Mouse (Mus musculus): ENCODE data around the gene Zfp3. TPM values are rescaled to one million over a fixed set of nuclear protein-coding genes. Genes with fewer than 3 reads are reported as not detected.

Gene Zfp3
- 1.4 TPM in 2 replicates for polyA plus RNA-seq (2015; fragmentation: Nextera tagmentation; extraction: Ambion mirVana)

GRCm38 (mm10) chr11:70763936-70764808 lies at the start of gene Zfp3:
Zfp3 (plus strand) TSS chr11:70764209.
- Histone ChIP-seq H3K4me2 (peak within 1 kb of the TSS; percentile 85), H3K36me3 (replicated peaks) (no peaks in the 10 kb centered on the region), H3K27ac (replicated peaks) (peak within 1 kb of the TSS; percentile 80), H3K9me3 (replicated peaks) (no peaks in the 10 kb centered on the region), H3K9ac (peak within 1 kb of the TSS; percentile 69), H3K4me3 (replicated peaks) (peak within 1 kb of the TSS; percentile 72), H3K27me3 (peaks cover 10% of the 10 kb centered on the region), H3K4me1 (replicated peaks) (peaks cover 24% of the 10 kb centered on the region)
- under 1% methylated on average over 78 of the region's 78 CpGs for WGBS (ENCODE audit: insufficient replicate concordance)
- ATAC-seq (ENCODE audit: insufficient read depth), result peak; percentile 81

- Histone ChIP-seq H3K27ac (replicated peaks) (no peak overlapping the region), H3K4me1 (replicated peaks) (no peaks in the 10 kb centered on the region; the same call in 1 of the 2 replicates), H3K4me3 (replicated peaks) (no peak overlapping the region), H3K27me3 (0 out of 2 replicates have a peak, but pooled peaks cover 8% of the 10 kb centered on the region), H3K9me3 (replicated peaks) (no peaks in the 10 kb centered on the region), H3K4me2 (no peak overlapping the region), H3K36me3 (replicated peaks) (peaks cover 25% of the 10 kb centered on the region), H3K9ac (no peak overlapping the region)
- WGBS (ENCODE audit: insufficient replicate concordance), result 67% methylated on average over 6 of the region's 6 CpGs
- no peak for ATAC-seq (ENCODE audit: insufficient read depth)
These were observed 48.2 kb upstream of the Zfp3 start for GRCm38 (mm10) chr11:70715832-70716231.

- Histone ChIP-seq H3K27me3 (peaks cover 4% of the 10 kb centered on the region; the same call in 1 of the 2 replicates), H3K4me1 (replicated peaks) (no peaks in the 10 kb centered on the region; the same call in 1 of the 2 replicates), H3K36me3 (replicated peaks) (peaks cover 22% of the 10 kb centered on the region), H3K4me3 (replicated peaks) (no peak overlapping the region), H3K4me2 (no peak overlapping the region), H3K27ac (replicated peaks) (no peak overlapping the region), H3K9me3 (replicated peaks) (no peaks in the 10 kb centered on the region), H3K9ac (no peak overlapping the region)
- no peak for ATAC-seq (ENCODE audit: insufficient read depth)
- WGBS (ENCODE audit: insufficient replicate concordance), result 45% methylated on average over 5 of the region's 5 CpGs
These were observed 45.5 kb upstream of the Zfp3 start for GRCm38 (mm10) chr11:70718481-70718880.

GRCm38 (mm10) chr11:70720567-70720966 lies 43.4 kb upstream of the Zfp3 start:
- Histone ChIP-seq H3K9ac (no peak overlapping the region), H3K36me3 (replicated peaks) (peaks cover 41% of the 10 kb centered on the region), H3K27ac (replicated peaks) (no peak overlapping the region), H3K4me1 (replicated peaks) (no peaks in the 10 kb centered on the region; the same call in 1 of the 2 replicates), H3K4me3 (replicated peaks) (no peak overlapping the region), H3K9me3 (replicated peaks) (no peaks in the 10 kb centered on the region), H3K27me3 (no peaks in the 10 kb centered on the region; the same call in 1 of the 2 replicates), H3K4me2 (no peak overlapping the region)
- 27% methylated on average over 3 of the region's 3 CpGs for WGBS (ENCODE audit: insufficient replicate concordance)
- ATAC-seq (ENCODE audit: insufficient read depth), result no peak

GRCm38 (mm10) chr11:70721072-70721471 lies 42.9 kb upstream of the Zfp3 start:
- Histone ChIP-seq H3K9me3 (replicated peaks) (no peaks in the 10 kb centered on the region), H3K36me3 (replicated peaks) (peaks cover 45% of the 10 kb centered on the region), H3K27ac (replicated peaks) (no peak overlapping the region), H3K4me2 (no peak overlapping the region), H3K4me3 (replicated peaks) (no peak overlapping the region), H3K27me3 (no peaks in the 10 kb centered on the region; the same call in 1 of the 2 replicates), H3K4me1 (replicated peaks) (no peaks in the 10 kb centered on the region; the same call in 1 of the 2 replicates), H3K9ac (no peak overlapping the region)
- no peak for ATAC-seq (ENCODE audit: insufficient read depth)
- WGBS (ENCODE audit: insufficient replicate concordance), result 77% methylated on average over 3 of the region's 3 CpGs

GRCm38 (mm10) chr11:70724706-70725105 lies 39.3 kb upstream of the Zfp3 start:
- Histone ChIP-seq H3K4me2 (no peak overlapping the region), H3K9ac (no peak overlapping the region), H3K27ac (replicated peaks) (no peak overlapping the region), H3K4me3 (replicated peaks) (no peak overlapping the region), H3K36me3 (replicated peaks) (peaks cover 52% of the 10 kb centered on the region), H3K9me3 (replicated peaks) (no peaks in the 10 kb centered on the region), H3K4me1 (replicated peaks) (no peaks in the 10 kb centered on the region; the same call in none of the 2 replicates), H3K27me3 (no peaks in the 10 kb centered on the region; the same call in 1 of the 2 replicates)
- no peak for ATAC-seq (ENCODE audit: insufficient read depth)
- 65% methylated on average over 9 of the region's 9 CpGs for WGBS (ENCODE audit: insufficient replicate concordance)

- Histone ChIP-seq H3K9ac (no peak overlapping the region), H3K4me1 (replicated peaks) (no peaks in the 10 kb centered on the region; the same call in 1 of the 2 replicates), H3K9me3 (replicated peaks) (no peaks in the 10 kb centered on the region), H3K4me2 (no peak overlapping the region), H3K36me3 (replicated peaks) (peaks cover 43% of the 10 kb centered on the region), H3K27me3 (no peaks in the 10 kb centered on the region; the same call in 1 of the 2 replicates), H3K4me3 (replicated peaks) (no peak overlapping the region), H3K27ac (replicated peaks) (no peak overlapping the region)
- WGBS (ENCODE audit: insufficient replicate concordance), result 71% methylated on average over 2 of the region's 2 CpGs
- ATAC-seq (ENCODE audit: insufficient read depth), result no peak
These were observed 37.4 kb upstream of the Zfp3 start for GRCm38 (mm10) chr11:70726585-70726984.

GRCm38 (mm10) chr11:70727385-70727784 lies 36.6 kb upstream of the Zfp3 start:
- H3K4me1 ChIP-seq (replicated peaks), result no peaks in the 10 kb centered on the region; the same call in 1 of the 2 replicates
- ATAC-seq (ENCODE audit: insufficient read depth), result no peak
- WGBS (ENCODE audit: insufficient replicate concordance), result 36% methylated on average over 5 of the region's 5 CpGs

GRCm38 (mm10) chr11:70730427-70731038 lies 33.5 kb upstream of the Zfp3 start:
- H3K9ac ChIP-seq, result no peak overlapping the region
- H3K27me3 ChIP-seq, result peaks cover 13% of the 10 kb centered on the region
- no peak overlapping the region for H3K4me3 ChIP-seq (replicated peaks)
- H3K9me3 ChIP-seq (replicated peaks), result no peaks in the 10 kb centered on the region
- H3K4me2 ChIP-seq, result no peak overlapping the region
- peaks cover 4% of the 10 kb centered on the region for H3K4me1 ChIP-seq (replicated peaks)
- WGBS (ENCODE audit: insufficient replicate concordance), result 58% methylated on average over 9 of the region's 9 CpGs
- peaks cover 22% of the 10 kb centered on the region; the same call in 1 of the 2 replicates for H3K36me3 ChIP-seq (replicated peaks)
- peak; percentile 64; the same call in 1 of the 2 replicates for ATAC-seq (ENCODE audit: insufficient read depth)
- H3K27ac ChIP-seq (replicated peaks), result no peak overlapping the region

More at GRCm38 (mm10) chr11:70727385-70727784, 36.6 kb upstream of the Zfp3 start:
- Histone ChIP-seq H3K27me3 (no peaks in the 10 kb centered on the region; the same call in 1 of the 2 replicates), H3K9me3 (replicated peaks) (no peaks in the 10 kb centered on the region), H3K4me3 (replicated peaks) (no peak overlapping the region), H3K9ac (no peak overlapping the region), H3K27ac (replicated peaks) (no peak overlapping the region), H3K4me2 (no peak overlapping the region), H3K36me3 (replicated peaks) (peaks cover 41% of the 10 kb centered on the region)

- Histone ChIP-seq H3K27ac (replicated peaks) (no peak overlapping the region), H3K9me3 (replicated peaks) (no peaks in the 10 kb centered on the region), H3K36me3 (replicated peaks) (peaks cover 16% of the 10 kb centered on the region; the same call in 1 of the 2 replicates), H3K27me3 (peaks cover 19% of the 10 kb centered on the region), H3K4me2 (no peak overlapping the region), H3K9ac (no peak overlapping the region), H3K4me3 (replicated peaks) (no peak overlapping the region), H3K4me1 (replicated peaks) (peaks cover 4% of the 10 kb centered on the region)
- no peak for ATAC-seq (ENCODE audit: insufficient read depth)
- WGBS (ENCODE audit: insufficient replicate concordance), result 55% methylated on average over 5 of the region's 5 CpGs
These were observed 32.8 kb upstream of the Zfp3 start for GRCm38 (mm10) chr11:70731178-70731577.

GRCm38 (mm10) chr11:70733256-70733655 lies 30.8 kb upstream of the Zfp3 start:
- ATAC-seq (ENCODE audit: insufficient read depth), result peak; percentile 23; the same call in 1 of the 2 replicates
- WGBS (ENCODE audit: insufficient replicate concordance), result 43% methylated on average over 5 of the region's 5 CpGs

More at GRCm38 (mm10) chr11:70733256-70733655, 30.8 kb upstream of the Zfp3 start:
- Histone ChIP-seq H3K4me2 (no peak overlapping the region), H3K4me3 (replicated peaks) (no peak overlapping the region), H3K9me3 (replicated peaks) (no peaks in the 10 kb centered on the region), H3K27me3 (peaks cover 36% of the 10 kb centered on the region), H3K4me1 (replicated peaks) (peaks cover 4% of the 10 kb centered on the region), H3K27ac (replicated peaks) (no peak overlapping the region), H3K36me3 (replicated peaks) (0 out of 2 replicates have a peak, but pooled peaks cover 2% of the 10 kb centered on the region), H3K9ac (no peak overlapping the region)
